Mouse (Mus musculus) stomach, postnatal 0 days (tissue): ENCODE measurements at regions not wholly inside any gene's neighbourhood (a gene's known extent, or its start where the extent isn't known, plus 50 kb on each side); places are given as distances from the start of the nearest gene placed in this dataset.
A peak's percentile ranks its signal among the peaks of the same experiment; 100 is the strongest.
"Not testable (repeated sequence)": the region's sequence is repeated elsewhere in the genome, so short reads cannot be mapped to it uniquely, and the experiment has no call there.

Experiments used
- ATAC-seq: fragments of 200-750 bp; cut with Nextera tagmentation; 2 replicates; pipeline ENCODE4 v1.8.0; 2017; ENCODE audit not compliant: low FRiP score, low TSS enrichment
- DNase-seq: peaks from one replicate; pipeline ENCODE4 v3.0.0-alpha.2; 2016; ENCODE audit warnings: low spot score
- H3K27ac ChIP-seq: fragments of 300-500 bp; sonication (generic); replicated peaks from 2 replicates; pipeline ENCODE4 v1.5.1; 2014; ENCODE audit warnings: mild to moderate bottlenecking, control low read depth
- H3K27me3 ChIP-seq: fragments of 300-500 bp; sonication (generic); 2 replicates; pipeline ENCODE4 v1.6.1; 2014; ENCODE audit warnings: low read length; ENCODE audit not compliant: control insufficient read depth, insufficient read depth
- H3K36me3 ChIP-seq: fragments of 300-500 bp; sonication (generic); 2 replicates; pipeline ENCODE4 v1.6.1; 2014; ENCODE audit warnings: low read length, mixed read lengths; ENCODE audit not compliant: control insufficient read depth, insufficient read depth
- H3K4me1 ChIP-seq: fragments of 300-500 bp; sonication (generic); replicated peaks from 2 replicates; pipeline ENCODE4 v1.6.1; 2014; ENCODE audit warnings: antibody characterized with exemption; ENCODE audit not compliant: control insufficient read depth, insufficient read depth
- H3K4me2 ChIP-seq: fragments of 300-500 bp; sonication (generic); replicated peaks from 2 replicates; pipeline ENCODE4 v1.6.1; 2014; ENCODE audit warnings: low read depth, mild to moderate bottlenecking, control low read depth, moderate library complexity
- H3K4me3 ChIP-seq: fragments of 300-500 bp; sonication (generic); 2 replicates; pipeline ENCODE4 v1.5.1; 2014; ENCODE audit warnings: low read depth, low read length, control low read depth
- H3K9ac ChIP-seq: fragments of 300-500 bp; sonication (generic); 2 replicates; pipeline ENCODE4 v1.6.1; 2014; ENCODE audit warnings: mild to moderate bottlenecking, low read length, control low read depth, mixed read lengths
- H3K9me3 ChIP-seq: fragments of 300-500 bp; sonication (generic); 2 replicates; pipeline ENCODE4 v1.6.1; 2016; ENCODE audit warnings: low read length; ENCODE audit not compliant: control insufficient read depth
- CTCF ChIP-seq: IDR thresholded peaks from 2 replicates; pipeline ENCODE4 v1.5.1; 2016; ENCODE audit warnings: antibody characterized with exemption, low read depth, mild to moderate bottlenecking, moderate library complexity
- EP300 ChIP-seq: optimal IDR thresholded peaks from 2 replicates; pipeline ENCODE3; 2016; ENCODE audit warnings: antibody characterized with exemption
- WGBS: fragments of 180-500 bp; shearing (Covaris S2); extraction: QIAGEN DNeasy Blood & Tissue Kit; methylation state at CpG from one replicate; pipeline ENCODE4 v1.1.7; 2014; 5-methylcytosine and 5-hydroxymethylcytosine counted together

DNA sequence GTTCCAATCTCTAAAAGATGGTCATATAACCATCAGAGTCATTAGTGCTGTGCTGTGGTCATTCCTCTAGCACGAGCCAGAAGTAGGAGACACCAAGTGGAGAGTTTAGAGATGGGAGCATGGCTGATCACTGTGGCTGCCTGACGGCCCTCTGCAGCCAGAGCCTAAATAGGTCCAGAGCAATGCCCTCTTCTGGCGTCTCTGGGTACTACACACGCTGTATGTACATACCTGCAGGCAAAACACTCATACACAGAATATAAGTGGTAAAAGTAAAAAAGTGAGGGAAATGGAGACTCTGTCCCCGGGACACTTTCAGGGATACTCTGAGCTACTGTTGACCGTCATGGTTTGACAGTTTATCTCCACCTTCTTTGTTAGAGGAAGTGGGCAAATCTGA lies 91.4 kb downstream of the Gm21738 start:
- no peak for TF ChIP-seq EP300
- no peak for TF ChIP-seq CTCF
- ATAC-seq (no peak), DNase-seq (no peak)
- Histone ChIP-seq H3K4me2 (no peak overlapping the region), H3K4me1 (no peaks in the 10 kb centered on the region), H3K36me3 (no peaks in the 10 kb centered on the region), H3K27me3 (no peaks in the 10 kb centered on the region), H3K27ac (no peak overlapping the region), H3K9ac (no peak overlapping the region), H3K9me3 (no peaks in the 10 kb centered on the region), H3K4me3 (no peak overlapping the region)
- 77% methylated on average over 6 of the region's 6 CpGs for WGBS

DNA sequence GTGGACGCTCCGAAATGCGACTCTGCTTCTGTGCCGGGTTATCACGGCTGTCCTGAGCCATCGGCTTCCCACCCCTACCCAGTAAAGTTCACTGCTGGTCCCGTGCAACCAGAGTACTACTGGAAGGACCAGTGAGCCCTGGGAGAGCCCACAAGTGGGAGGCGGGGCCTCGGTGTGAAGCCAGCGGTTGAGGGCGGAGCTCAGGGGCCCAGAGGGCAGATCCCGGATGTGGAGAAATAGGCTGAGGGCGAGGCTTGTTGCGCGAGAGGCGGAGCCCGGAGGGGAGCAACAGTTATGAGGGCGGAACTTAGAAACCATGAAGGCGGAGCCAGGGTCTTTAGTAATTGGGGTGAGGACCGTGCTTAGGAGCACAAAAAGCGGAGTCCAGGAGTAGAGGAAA lies 107.1 kb downstream of the Gm21738 start:
- Histone ChIP-seq H3K4me3 (no peak overlapping the region), H3K4me1 (no peaks in the 10 kb centered on the region), H3K9ac (no peak overlapping the region), H3K9me3 (no peaks in the 10 kb centered on the region), H3K36me3 (no peaks in the 10 kb centered on the region), H3K27me3 (no peaks in the 10 kb centered on the region), H3K27ac (no peak overlapping the region), H3K4me2 (no peak overlapping the region)
- TF ChIP-seq EP300 = no peak
- TF ChIP-seq CTCF = no peak
- 68% methylated on average over 21 of the region's 21 CpGs for WGBS
- DNase-seq = no peak
- no peak; the same call in 1 of the 2 replicates for ATAC-seq

DNA sequence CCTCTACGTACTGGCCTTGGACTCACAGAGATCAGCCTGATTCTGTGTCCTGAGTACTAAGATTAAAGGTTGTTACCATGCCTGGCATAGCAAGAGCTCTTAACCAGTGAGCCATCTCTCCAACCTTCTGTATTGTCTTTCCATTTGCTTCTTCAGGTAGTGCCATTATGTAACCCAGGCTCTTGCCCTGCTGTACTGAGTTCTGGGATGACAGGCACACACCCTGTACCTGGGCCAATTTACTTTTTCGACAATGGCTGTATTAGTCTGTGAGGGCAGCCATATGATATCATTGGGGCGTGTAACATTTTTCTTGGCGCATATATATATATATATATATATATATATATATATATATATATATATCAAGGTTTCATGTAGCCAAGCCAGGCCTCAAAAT lies 115.9 kb downstream of the Gm21738 start:
- ATAC-seq, H3K36me3 ChIP-seq, H3K9me3 ChIP-seq, H3K4me3 ChIP-seq, H3K4me1 ChIP-seq, H3K9ac ChIP-seq, H3K4me2 ChIP-seq, H3K27ac ChIP-seq, H3K27me3 ChIP-seq, DNase-seq: not testable (repeated sequence)
- WGBS = 56% methylated on average over 4 of the region's 4 CpGs

DNA sequence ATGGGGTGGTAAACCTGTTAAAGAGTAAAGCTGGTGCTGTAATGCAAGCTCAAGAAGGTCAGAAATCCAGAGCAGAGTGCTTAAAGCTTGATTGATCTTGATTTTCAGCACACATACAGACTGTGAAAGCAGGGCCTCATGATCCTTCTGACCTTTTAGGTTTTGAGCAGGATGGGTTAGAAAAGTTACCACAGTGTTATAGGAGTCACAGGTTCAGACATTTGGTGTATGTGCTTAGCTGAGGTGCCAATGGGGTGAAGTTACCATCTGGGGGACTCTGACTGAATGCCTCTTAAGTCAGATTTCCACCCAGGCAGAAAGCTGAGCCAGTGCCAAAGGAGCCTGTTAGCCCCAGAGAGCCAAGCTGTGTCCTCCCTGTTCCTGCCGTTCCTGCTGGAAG lies 139.6 kb downstream of the Gm21738 start:
- H3K4me3 ChIP-seq = no peak overlapping the region
- WGBS = 89% methylated on average over 1 of the region's 1 CpGs
- no peaks in the 10 kb centered on the region for H3K36me3 ChIP-seq
- no peak overlapping the region for H3K27ac ChIP-seq
- H3K4me1 ChIP-seq = no peaks in the 10 kb centered on the region
- no peaks in the 10 kb centered on the region for H3K27me3 ChIP-seq
- DNase-seq (no peak), ATAC-seq (no peak)
- TF ChIP-seq CTCF (no peak), EP300 (no peak)
- no peaks in the 10 kb centered on the region for H3K9me3 ChIP-seq
- no peak overlapping the region for H3K4me2 ChIP-seq
- H3K9ac ChIP-seq = no peak overlapping the region

DNA sequence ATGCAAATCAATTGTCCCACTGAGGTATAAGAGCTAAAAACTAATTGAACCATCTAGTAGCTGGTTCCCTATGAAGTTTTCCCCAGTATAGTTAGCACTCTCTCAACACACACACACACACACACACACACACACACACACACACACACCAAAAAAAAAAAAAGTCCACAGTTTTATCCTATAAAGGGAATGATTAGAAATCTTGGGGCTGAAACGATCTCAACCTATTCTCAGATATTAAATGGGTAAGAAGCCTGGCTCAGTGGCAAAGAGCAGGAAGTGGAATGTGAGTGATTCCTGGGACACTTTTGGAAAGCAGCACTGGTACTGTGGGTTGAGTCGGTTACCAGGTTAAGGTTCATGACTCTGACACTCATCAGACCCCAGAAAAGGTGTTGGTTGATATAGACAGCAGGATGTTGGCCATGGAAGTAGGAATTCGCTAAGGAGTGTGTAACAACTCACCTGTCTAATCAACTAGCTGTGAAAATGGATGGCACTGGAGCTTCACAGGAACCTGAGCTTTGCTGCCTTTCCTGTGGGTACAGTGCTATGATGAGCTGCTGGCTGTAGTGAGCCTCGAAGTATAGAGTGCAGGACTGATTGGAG lies 140.8 kb downstream of the Gm21738 start:
- Histone ChIP-seq H3K9ac (no peak overlapping the region), H3K4me3 (no peak overlapping the region), H3K27me3 (no peaks in the 10 kb centered on the region), H3K27ac (no peak overlapping the region), H3K4me1 (no peaks in the 10 kb centered on the region), H3K9me3 (no peaks in the 10 kb centered on the region), H3K4me2 (no peak overlapping the region), H3K36me3 (no peaks in the 10 kb centered on the region)
- ATAC-seq (peak; percentile 98), DNase-seq (peak; percentile 87)
- WGBS = 59% methylated on average over 4 of the region's 4 CpGs
- no peak for TF ChIP-seq EP300
- TF ChIP-seq CTCF = no peak
